Mouse (Mus musculus) liver, embryonic 14.5 days (tissue): ENCODE data around the gene Ssb.

Experiments used
- CTCF ChIP-seq: IDR thresholded peaks from 2 replicates; pipeline ENCODE4 v1.5.1; 2016; ENCODE audit warnings: antibody characterized with exemption, low read depth, control low read depth
- EP300 ChIP-seq: IDR thresholded peaks from 2 replicates; pipeline ENCODE4 v1.6.1; 2016; ENCODE audit warnings: antibody characterized with exemption, low read depth

GRCm38 (mm10) chr2:69917301-69917700 lies 55.9 kb downstream of the Ssb start:
- no peak for TF ChIP-seq CTCF
- no peak for TF ChIP-seq EP300
